Mouse (Mus musculus) thymus, postnatal 36 days (tissue): ENCODE results near the gene Dlgap1.

Experiments
- DNase-seq, 2 experiments: peaks; one replicate each; pipeline ENCODE4 v3.0.0; 2022; ENCODE audit warnings: mixed read lengths in 2 of 2

Dlgap1 gene

GRCm38 (mm10) chr17:70779770-70780169 lies 810.9 kb downstream of the Dlgap1 start:
- DNase-seq: no peak

GRCm38 (mm10) chr17:70780726-70781689 lies 812.1 kb downstream of the Dlgap1 start:
- no peak for DNase-seq

GRCm38 (mm10) chr17:70783273-70783672 lies 814.4 kb downstream of the Dlgap1 start:
- no peak for DNase-seq

- no peak for DNase-seq
These were observed 818.5 kb downstream of the Dlgap1 start for GRCm38 (mm10) chr17:70787366-70787765.

- no peak for DNase-seq
These were observed 821.9 kb downstream of the Dlgap1 start for GRCm38 (mm10) chr17:70790801-70791200.

GRCm38 (mm10) chr17:70791596-70792275 lies 822.9 kb downstream of the Dlgap1 start:
- no peak for DNase-seq

- DNase-seq: no peak
These were observed 825.4 kb downstream of the Dlgap1 start for GRCm38 (mm10) chr17:70794291-70794690.

- no peak for DNase-seq
These were observed 825.8 kb downstream of the Dlgap1 start for GRCm38 (mm10) chr17:70794722-70795121.

- no peak for DNase-seq
These were observed 826.3 kb downstream of the Dlgap1 start for GRCm38 (mm10) chr17:70795196-70795595.

- no peak for DNase-seq
These were observed 828.3 kb downstream of the Dlgap1 start for GRCm38 (mm10) chr17:70796940-70797772.

GRCm38 (mm10) chr17:70797773-70798045 lies 828.8 kb downstream of the Dlgap1 start:
- no peak for DNase-seq

- DNase-seq: no peak
These were observed 830.4 kb downstream of the Dlgap1 start for GRCm38 (mm10) chr17:70799266-70799665.

GRCm38 (mm10) chr17:70802022-70802421 lies 833.1 kb downstream of the Dlgap1 start:
- no peak for DNase-seq

- DNase-seq: no peak
These were observed 837.0 kb downstream of the Dlgap1 start for GRCm38 (mm10) chr17:70805866-70806265.

- no peak for DNase-seq
These were observed 837.7 kb downstream of the Dlgap1 start for GRCm38 (mm10) chr17:70806600-70806999.

GRCm38 (mm10) chr17:70807885-70808284 lies 839.0 kb downstream of the Dlgap1 start:
- no peak for DNase-seq

GRCm38 (mm10) chr17:70808837-70809236 lies 840.0 kb downstream of the Dlgap1 start:
- DNase-seq: no peak

GRCm38 (mm10) chr17:70809776-70810175 lies 840.9 kb downstream of the Dlgap1 start:
- no peak for DNase-seq

GRCm38 (mm10) chr17:70810795-70811194 lies 841.9 kb downstream of the Dlgap1 start:
- DNase-seq: no peak

- DNase-seq: no peak
These were observed 846.1 kb downstream of the Dlgap1 start for GRCm38 (mm10) chr17:70815001-70815400.

- DNase-seq: no peak
These were observed 849.1 kb downstream of the Dlgap1 start for GRCm38 (mm10) chr17:70817862-70818451.

- DNase-seq: no peak
These were observed 854.2 kb downstream of the Dlgap1 start for GRCm38 (mm10) chr17:70823083-70823482.

- DNase-seq: no peak
These were observed 857.4 kb downstream of the Dlgap1 start for GRCm38 (mm10) chr17:70826227-70826626.
